Mouse (Mus musculus): ENCODE measurements around the gene Ifnar1. TPM values are rescaled to one million over a fixed set of nuclear protein-coding genes. Genes with fewer than 3 reads are reported as not detected.

Gene Ifnar1
- polyA plus RNA-seq, 1 experiment from 2014 or later: 42.7 TPM

- no peak overlapping the region for H3K4me2 ChIP-seq (ENCODE audit: low read length)
- no peak overlapping the region for H3K9ac ChIP-seq (ENCODE audit: low read depth, low read length)
- H3K4me3 ChIP-seq (ENCODE audit: low read length): no peak overlapping the region
- H3K4me1 ChIP-seq (ENCODE audit: control insufficient read depth, insufficient read depth, low read depth, low read length): no peaks in the 10 kb centered on the region
- 72% methylated on average over 8 of the region's 8 CpGs for WGBS
- no peaks in the 10 kb centered on the region for H3K9me3 ChIP-seq (ENCODE audit: control insufficient read depth, low read length)
- H3K27me3 ChIP-seq (replicated peaks; ENCODE audit: control insufficient read depth, insufficient read depth, low read length): no peaks in the 10 kb centered on the region
- H3K36me3 ChIP-seq (ENCODE audit: control insufficient read depth, insufficient read depth, low read length): no peaks in the 10 kb centered on the region
- no peak overlapping the region for H3K27ac ChIP-seq (ENCODE audit: low read depth, low read length)
- no peak for ATAC-seq
Measured at GRCm38 (mm10) chr16:91446778-91447511, 38.1 kb upstream of the Ifnar1 start.

DNA sequence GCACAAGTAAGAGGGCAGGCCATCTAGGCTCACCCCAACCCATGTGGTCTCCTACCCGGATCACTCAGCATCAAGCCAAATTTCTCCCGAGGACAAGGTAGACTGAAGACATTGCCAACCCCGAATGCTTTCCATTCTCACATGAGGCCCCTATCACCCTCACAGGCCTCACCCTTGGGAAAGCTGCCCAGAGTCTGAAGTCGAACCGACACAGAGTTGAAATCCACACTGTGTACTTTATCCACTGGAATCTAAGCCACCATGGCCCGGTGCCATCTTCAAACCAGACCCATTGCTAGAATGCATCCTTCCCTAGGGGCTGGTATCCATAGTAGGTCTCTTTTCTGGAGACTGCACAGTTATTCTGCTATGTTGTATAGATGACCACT lies 37.5 kb upstream of the Ifnar1 start:
- Histone ChIP-seq H3K4me3 (ENCODE audit: low read length) (no peak overlapping the region), H3K4me2 (ENCODE audit: low read length) (no peak overlapping the region), H3K4me1 (ENCODE audit: control insufficient read depth, insufficient read depth, low read depth, low read length) (no peaks in the 10 kb centered on the region), H3K27me3 (replicated peaks; ENCODE audit: control insufficient read depth, insufficient read depth, low read length) (no peaks in the 10 kb centered on the region), H3K9me3 (ENCODE audit: control insufficient read depth, low read length) (no peaks in the 10 kb centered on the region), H3K9ac (ENCODE audit: low read depth, low read length) (no peak overlapping the region), H3K36me3 (ENCODE audit: control insufficient read depth, insufficient read depth, low read length) (no peaks in the 10 kb centered on the region), H3K27ac (ENCODE audit: low read depth, low read length) (no peak overlapping the region)
- WGBS: 80% methylated on average over 6 of the region's 6 CpGs
- ATAC-seq: no peak

DNA sequence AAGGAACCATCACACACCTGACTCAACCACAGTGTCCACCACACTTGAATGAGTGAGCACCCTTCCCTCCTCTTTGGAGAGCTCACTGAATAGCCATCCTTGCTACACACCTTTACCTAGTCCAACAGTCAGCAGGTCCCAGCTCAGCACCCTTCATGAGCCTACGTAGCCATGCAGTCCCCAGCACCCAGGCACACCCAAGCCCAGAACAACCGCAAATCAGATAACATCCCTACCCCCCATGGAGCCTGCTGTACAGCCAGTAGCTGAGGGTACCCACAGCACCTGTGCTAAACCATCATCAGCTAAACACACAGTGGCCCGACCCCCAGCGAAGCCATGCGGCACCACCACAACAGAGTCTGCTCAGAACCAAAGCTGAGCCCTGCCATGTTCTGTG lies 37.0 kb upstream of the Ifnar1 start:
- WGBS: 93% methylated on average over 5 of the region's 5 CpGs
- Histone ChIP-seq H3K9ac (ENCODE audit: low read depth, low read length) (no peak overlapping the region), H3K4me2 (ENCODE audit: low read length) (no peak overlapping the region), H3K27ac (ENCODE audit: low read depth, low read length) (no peak overlapping the region), H3K27me3 (replicated peaks; ENCODE audit: control insufficient read depth, insufficient read depth, low read length) (no peaks in the 10 kb centered on the region), H3K4me3 (ENCODE audit: low read length) (no peak overlapping the region), H3K9me3 (ENCODE audit: control insufficient read depth, low read length) (no peaks in the 10 kb centered on the region), H3K4me1 (ENCODE audit: control insufficient read depth, insufficient read depth, low read depth, low read length) (no peaks in the 10 kb centered on the region), H3K36me3 (ENCODE audit: control insufficient read depth, insufficient read depth, low read length) (no peaks in the 10 kb centered on the region)
- no peak for ATAC-seq

- Histone ChIP-seq H3K27me3 (replicated peaks; ENCODE audit: control insufficient read depth, insufficient read depth, low read length) (no peaks in the 10 kb centered on the region), H3K4me1 (ENCODE audit: control insufficient read depth, insufficient read depth, low read depth, low read length) (no peaks in the 10 kb centered on the region), H3K27ac (ENCODE audit: low read depth, low read length) (no peak overlapping the region), H3K4me2 (ENCODE audit: low read length) (no peak overlapping the region), H3K36me3 (ENCODE audit: control insufficient read depth, insufficient read depth, low read length) (no peaks in the 10 kb centered on the region), H3K9ac (ENCODE audit: low read depth, low read length) (no peak overlapping the region), H3K4me3 (ENCODE audit: low read length) (no peak overlapping the region), H3K9me3 (ENCODE audit: control insufficient read depth, low read length) (no peaks in the 10 kb centered on the region)
- 89% methylated on average over 7 of the region's 7 CpGs for WGBS
- no peak for ATAC-seq
Measured at GRCm38 (mm10) chr16:91448895-91449294, 36.1 kb upstream of the Ifnar1 start.

DNA sequence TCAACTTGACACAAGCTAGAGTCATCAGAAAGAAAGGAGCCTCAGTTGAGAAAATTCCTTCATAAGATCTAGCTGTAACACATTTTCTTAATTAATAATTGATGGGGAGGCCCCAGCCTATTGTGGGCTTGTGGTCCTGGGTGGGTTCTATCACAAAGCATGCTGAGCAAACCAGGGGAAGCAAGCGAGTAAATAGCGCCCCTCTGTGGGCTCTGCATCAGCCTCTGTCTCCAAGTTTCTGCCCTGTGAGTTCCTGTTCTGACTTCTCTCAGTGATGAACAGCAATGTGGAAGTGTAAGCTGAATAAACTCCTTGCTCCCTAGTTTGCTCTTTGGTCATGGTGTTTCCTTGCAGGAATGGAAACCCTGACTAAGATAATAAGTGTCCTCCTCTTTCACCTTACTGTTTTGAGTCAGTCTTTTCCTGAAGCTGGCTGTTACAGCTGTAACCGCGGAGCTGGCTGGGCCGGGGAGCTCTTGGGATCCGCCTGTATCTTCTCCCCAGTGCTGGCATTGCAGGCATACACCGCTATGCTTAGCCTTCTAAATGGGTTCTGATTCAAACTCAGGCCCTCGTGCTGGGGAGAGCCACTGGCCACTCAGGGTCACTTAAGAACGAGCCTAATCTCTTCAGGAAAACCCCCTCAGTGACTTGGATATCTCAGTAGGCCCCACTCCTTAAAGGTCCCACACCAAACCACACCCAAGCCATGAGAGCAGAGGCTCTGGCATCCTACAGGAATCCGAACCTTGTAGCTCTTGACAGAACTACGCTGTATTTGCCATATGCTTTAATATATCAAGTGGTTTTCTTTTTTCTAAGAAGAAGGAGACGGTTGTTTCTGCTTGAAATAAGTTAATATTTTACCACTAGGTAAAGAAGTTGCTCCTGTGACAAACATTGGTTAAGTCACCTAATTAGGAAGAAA lies 34.6 kb upstream of the Ifnar1 start:
- no peak overlapping the region for H3K27ac ChIP-seq (ENCODE audit: low read depth, low read length)
- no peaks in the 10 kb centered on the region for H3K4me1 ChIP-seq (ENCODE audit: control insufficient read depth, insufficient read depth, low read depth, low read length)
- H3K4me2 ChIP-seq (ENCODE audit: low read length): no peak overlapping the region
- WGBS: 81% methylated on average over 12 of the region's 12 CpGs
- no peaks in the 10 kb centered on the region for H3K27me3 ChIP-seq (replicated peaks; ENCODE audit: control insufficient read depth, insufficient read depth, low read length)
- no peaks in the 10 kb centered on the region for H3K36me3 ChIP-seq (ENCODE audit: control insufficient read depth, insufficient read depth, low read length)
- no peak overlapping the region for H3K9ac ChIP-seq (ENCODE audit: low read depth, low read length)
- H3K9me3 ChIP-seq (ENCODE audit: control insufficient read depth, low read length): no peaks in the 10 kb centered on the region
- ATAC-seq: no peak
- H3K4me3 ChIP-seq (ENCODE audit: low read length): no peak overlapping the region

- Histone ChIP-seq H3K4me2 (ENCODE audit: low read length) (no peak overlapping the region), H3K9me3 (ENCODE audit: control insufficient read depth, low read length) (no peaks in the 10 kb centered on the region), H3K4me1 (ENCODE audit: control insufficient read depth, insufficient read depth, low read depth, low read length) (no peaks in the 10 kb centered on the region), H3K27me3 (replicated peaks; ENCODE audit: control insufficient read depth, insufficient read depth, low read length) (no peaks in the 10 kb centered on the region), H3K27ac (ENCODE audit: low read depth, low read length) (no peak overlapping the region), H3K9ac (ENCODE audit: low read depth, low read length) (no peak overlapping the region), H3K4me3 (ENCODE audit: low read length) (no peak overlapping the region), H3K36me3 (ENCODE audit: control insufficient read depth, insufficient read depth, low read length) (no peaks in the 10 kb centered on the region)
- no peak for ATAC-seq
- WGBS: 76% methylated on average over 2 of the region's 2 CpGs
Measured at GRCm38 (mm10) chr16:91451949-91452348, 33.1 kb upstream of the Ifnar1 start.

GRCm38 (mm10) chr16:91452363-91452896 lies 32.6 kb upstream of the Ifnar1 start:
- no peak overlapping the region for H3K4me3 ChIP-seq (ENCODE audit: low read length)
- no peaks in the 10 kb centered on the region for H3K4me1 ChIP-seq (ENCODE audit: control insufficient read depth, insufficient read depth, low read depth, low read length)
- H3K9ac ChIP-seq (ENCODE audit: low read depth, low read length): no peak overlapping the region
- no peak for ATAC-seq
- no peak overlapping the region for H3K27ac ChIP-seq (ENCODE audit: low read depth, low read length)
- H3K36me3 ChIP-seq (ENCODE audit: control insufficient read depth, insufficient read depth, low read length): no peaks in the 10 kb centered on the region
- no peak overlapping the region for H3K4me2 ChIP-seq (ENCODE audit: low read length)
- 77% methylated on average over 6 of the region's 6 CpGs for WGBS
- H3K9me3 ChIP-seq (ENCODE audit: control insufficient read depth, low read length): no peaks in the 10 kb centered on the region
- no peaks in the 10 kb centered on the region for H3K27me3 ChIP-seq (replicated peaks; ENCODE audit: control insufficient read depth, insufficient read depth, low read length)

DNA sequence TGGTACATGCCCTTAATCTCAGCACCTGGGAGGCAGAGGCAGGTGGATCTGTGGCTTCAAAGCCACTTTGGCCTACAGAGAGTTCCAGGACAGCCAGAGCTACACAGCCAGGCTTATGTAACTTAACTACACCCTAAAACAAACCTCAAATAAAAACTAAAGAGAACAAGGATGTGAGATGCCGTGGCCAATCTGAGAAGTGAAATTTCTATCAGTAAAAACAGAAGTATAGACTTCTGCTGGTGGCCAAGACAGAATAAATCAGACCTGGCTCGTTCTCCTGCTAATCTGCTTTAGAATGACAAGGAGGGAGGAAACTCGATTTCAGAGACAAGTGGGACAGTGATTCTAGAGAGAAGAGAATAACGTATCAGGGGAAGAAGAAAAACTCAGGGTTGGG lies 29.2 kb upstream of the Ifnar1 start:
- H3K4me2 ChIP-seq (ENCODE audit: low read length): no peak overlapping the region
- no peak overlapping the region for H3K9ac ChIP-seq (ENCODE audit: low read depth, low read length)
- H3K9me3 ChIP-seq (ENCODE audit: control insufficient read depth, low read length): no peaks in the 10 kb centered on the region
- no peak overlapping the region for H3K27ac ChIP-seq (ENCODE audit: low read depth, low read length)
- WGBS: 70% methylated on average over 4 of the region's 4 CpGs
- H3K4me1 ChIP-seq (ENCODE audit: control insufficient read depth, insufficient read depth, low read depth, low read length): peaks cover 5% of the 10 kb centered on the region
- ATAC-seq: no peak
- H3K27me3 ChIP-seq (replicated peaks; ENCODE audit: control insufficient read depth, insufficient read depth, low read length): no peaks in the 10 kb centered on the region
- H3K36me3 ChIP-seq (ENCODE audit: control insufficient read depth, insufficient read depth, low read length): no peaks in the 10 kb centered on the region
- no peak overlapping the region for H3K4me3 ChIP-seq (ENCODE audit: low read length)

DNA sequence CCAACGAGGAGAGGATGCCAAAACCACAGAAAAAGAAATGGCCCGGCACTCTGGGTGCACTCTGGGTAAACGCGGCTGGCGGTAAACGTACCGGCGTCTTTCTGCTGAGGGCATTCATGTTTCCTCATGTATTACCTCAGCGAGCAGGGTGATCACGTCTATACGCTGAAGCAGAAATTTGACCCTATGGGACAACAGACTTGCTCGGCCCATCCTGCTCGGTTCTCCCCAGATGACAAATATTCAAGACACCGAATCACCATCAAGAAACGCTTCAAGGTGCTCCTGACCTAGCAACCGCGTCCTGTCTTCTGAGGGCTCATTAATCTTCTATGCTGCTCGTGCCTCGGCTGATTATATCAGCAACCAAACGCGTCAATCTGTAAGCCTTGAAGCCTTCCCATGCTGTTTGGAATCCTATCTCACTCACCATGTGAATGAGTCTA lies 26.7 kb upstream of the Ifnar1 start:
- Histone ChIP-seq H3K27ac (ENCODE audit: low read depth, low read length) (no peak overlapping the region), H3K4me2 (ENCODE audit: low read length) (no peak overlapping the region), H3K36me3 (ENCODE audit: control insufficient read depth, insufficient read depth, low read length) (no peaks in the 10 kb centered on the region), H3K9me3 (ENCODE audit: control insufficient read depth, low read length) (no peaks in the 10 kb centered on the region), H3K4me3 (ENCODE audit: low read length) (no peak overlapping the region), H3K27me3 (replicated peaks; ENCODE audit: control insufficient read depth, insufficient read depth, low read length) (no peaks in the 10 kb centered on the region), H3K4me1 (ENCODE audit: control insufficient read depth, insufficient read depth, low read depth, low read length) (peaks cover 5% of the 10 kb centered on the region), H3K9ac (ENCODE audit: low read depth, low read length) (no peak overlapping the region)
- ATAC-seq: no peak
- WGBS: 68% methylated on average over 21 of the region's 21 CpGs
